Mouse (Mus musculus): ENCODE results near the gene Clps. TPM values are rescaled to one million over a fixed set of nuclear protein-coding genes. Genes with fewer than 3 reads are reported as not detected.

Clps gene
- not detected in 2 replicates for polyA plus RNA-seq (2021; fragmentation: Nextera tagmentation)
- long read RNA-seq, experiment 1, result 0 reads
- long read RNA-seq, experiment 2, result 0 reads

GRCm38 (mm10) chr17:28560598-28560997 is at the start of gene Clps:
Gene Clps (minus strand): TSS chr17:28560766.

DNA sequence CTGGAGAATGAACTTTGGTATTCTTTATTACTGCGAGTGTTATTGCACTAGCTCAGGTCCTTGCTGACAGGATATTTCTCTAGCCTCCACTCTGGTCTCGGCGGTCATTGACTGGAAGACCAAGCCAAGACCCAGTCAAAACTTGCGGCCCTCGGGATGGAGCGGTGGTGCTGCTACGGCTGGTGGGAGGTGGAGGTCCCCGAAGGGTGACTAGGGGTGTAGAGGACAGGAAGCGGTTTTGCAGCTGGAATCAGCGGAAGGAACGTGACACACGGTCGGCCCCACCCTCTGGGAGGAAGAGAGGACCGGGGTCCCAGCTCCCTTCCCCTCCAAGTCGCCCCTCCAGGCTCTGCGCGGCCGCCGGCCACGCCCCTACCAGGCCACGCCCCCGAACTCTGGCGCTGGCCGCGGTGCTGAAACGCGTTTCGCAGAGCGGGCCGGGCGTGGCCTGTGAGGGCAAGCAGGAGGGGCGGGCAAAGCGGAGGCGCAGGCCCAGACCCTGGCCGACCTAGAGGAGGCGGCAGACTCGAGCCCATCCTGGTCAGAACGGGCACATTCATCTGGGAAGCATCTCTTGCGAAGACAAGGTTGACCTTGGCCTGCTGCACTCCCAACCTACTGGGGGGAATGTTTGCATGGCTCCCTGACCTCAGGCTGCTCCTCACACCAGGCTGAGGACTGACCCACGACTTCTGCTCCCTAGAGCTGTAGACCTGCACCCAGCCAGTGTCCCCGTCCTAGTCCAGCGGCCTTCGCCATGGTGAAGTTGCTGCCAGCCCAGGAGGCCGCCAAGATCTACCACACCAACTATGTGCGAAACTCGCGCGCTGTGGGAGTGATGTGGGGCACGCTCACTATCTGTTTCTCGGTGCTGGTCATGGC is 14.9 kb upstream of the Clps start, which contains the start of gene Lhfpl5:
TSS of gene Lhfpl5 (plus strand) at position 398 of the 882 bp plus-strand sequence.

GRCm38 (mm10) chr17:28549111-28549510 is 11.5 kb downstream of the Clps start, which contains the start of gene Clpsl2:
Gene Clpsl2 (plus strand): TSS chr17:28549411.

GRCm38 (mm10) chr17:28530506-28530905 is 30.1 kb downstream of the Clps start, which contains the start of gene Armc12:
Gene Armc12 (plus strand): TSS chr17:28530806.

DNA sequence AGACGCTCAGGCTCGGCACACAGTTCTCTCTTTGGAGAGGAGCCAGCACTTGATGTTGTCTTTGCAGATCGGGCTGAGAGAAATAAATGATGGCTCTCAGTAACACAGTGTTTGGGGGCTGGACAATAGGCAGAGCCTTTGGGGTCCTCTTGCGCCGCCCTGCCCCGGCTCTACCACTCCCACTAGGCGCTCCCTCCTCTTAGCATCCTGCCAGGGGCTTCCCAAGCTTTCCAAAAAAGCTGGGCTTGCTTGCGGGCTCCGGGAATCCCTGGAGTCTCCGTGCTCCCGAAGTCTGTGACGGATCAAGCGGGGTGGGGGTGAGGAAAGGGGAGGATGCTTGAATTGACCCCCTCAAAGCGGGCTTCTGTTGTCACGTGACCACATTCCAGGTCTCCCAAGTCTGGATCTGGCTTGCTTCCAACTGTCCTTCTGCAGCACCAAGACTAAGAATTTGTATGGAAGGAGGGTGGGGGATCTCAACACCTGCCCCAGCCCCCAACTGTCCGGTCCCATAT is 43.1 kb downstream of the Clps start, which contains the start of gene Fkbp5:
TSS of gene Fkbp5 (minus strand) at position 87 of the 515 bp plus-strand sequence.

Other genes starting within 250 kb of the Clps start
- 17.7 and 21.5 TPM in 2 replicates for gene Fance, start 247.2 kb downstream of the Clps start, polyA plus RNA-seq (2021; fragmentation: Nextera tagmentation)
- 892 and 964 TPM in 2 replicates for gene Rpl10a, start 232.3 kb downstream of the Clps start, polyA plus RNA-seq (2021; fragmentation: Nextera tagmentation)
- gene Tead3, start 209.9 kb downstream of the Clps start, polyA plus RNA-seq (2021; fragmentation: Nextera tagmentation), result 0.24 TPM in 1 of 2 replicates, not detected in the other
- gene Tulp1, start 195.5 kb downstream of the Clps start, polyA plus RNA-seq (2021; fragmentation: Nextera tagmentation), result 0.23 TPM in 1 of 2 replicates, not detected in the other
- 3.2 and 4.0 TPM in 2 replicates for gene Fkbp5, start 43.2 kb downstream of the Clps start, polyA plus RNA-seq (2021; fragmentation: Nextera tagmentation)
- not detected in 2 replicates for gene Armc12, start 30.0 kb downstream of the Clps start, polyA plus RNA-seq (2021; fragmentation: Nextera tagmentation)
- not detected in 2 replicates for gene Clpsl2, start 11.4 kb downstream of the Clps start, polyA plus RNA-seq (2021; fragmentation: Nextera tagmentation)
- 4.6 and 6.6 TPM in 2 replicates for gene Lhfpl5, start 14.9 kb upstream of the Clps start, polyA plus RNA-seq (2021; fragmentation: Nextera tagmentation)
- gene Srpk1, start 61.9 kb upstream of the Clps start, polyA plus RNA-seq (2021; fragmentation: Nextera tagmentation), result 50.2 and 68.8 TPM in 2 replicates
- 1.4 and 1.9 TPM in 2 replicates for gene Slc26a8, start 129.5 kb upstream of the Clps start, polyA plus RNA-seq (2021; fragmentation: Nextera tagmentation)
- gene Mapk14, start 130.6 kb upstream of the Clps start, polyA plus RNA-seq (2021; fragmentation: Nextera tagmentation), result 11.9 and 30.3 TPM in 2 replicates
- not detected in 2 replicates for gene AC170998.1, start 165.3 kb upstream of the Clps start, polyA plus RNA-seq (2021; fragmentation: Nextera tagmentation)
- 1.3 and 1.4 TPM in 2 replicates for gene Mapk13, start 208.5 kb upstream of the Clps start, polyA plus RNA-seq (2021; fragmentation: Nextera tagmentation)
- 3.0 and 4.4 TPM in 2 replicates for gene Brpf3, start 240.3 kb upstream of the Clps start, polyA plus RNA-seq (2021; fragmentation: Nextera tagmentation)